Mouse (Mus musculus) liver, postnatal 0 days (tissue): ENCODE data around the gene Klhdc1.

Experiments
- CTCF ChIP-seq: sonication (generic); IDR thresholded peaks from 2 replicates; pipeline ENCODE4 v1.5.1; 2016; ENCODE audit warnings: antibody characterized with exemption, low read depth
- EP300 ChIP-seq: IDR thresholded peaks from 2 replicates; pipeline ENCODE4 v1.6.1; 2016; ENCODE audit warnings: antibody characterized with exemption, low read depth, mild to moderate bottlenecking

GRCm38 (mm10) chr12:69296511-69297410 lies 55.8 kb downstream of the Klhdc1 start, which contains the start of gene Klhdc2:
- TF ChIP-seq CTCF (no peak), EP300 (no peak)
